14 mouse cellular contexts compared by ENCODE assay signal in genomic region chr1:185376390-185376789, GRCm38 (mm10). TPM values are rescaled to one million over a fixed set of nuclear protein-coding genes. Genes with fewer than 3 reads are reported as not detected.
DNase-seq lines count a peak whose midpoint lies in the region; TF ChIP-seq lines count a peak whose summit lies in the region.
"Had no signal": no experiment of that assay in that cellular context is flagged by ENCODE, and none has a peak within 500 bp of the region (broad histone marks: within the 10 kb centered on the region; RNA-seq: fewer than 3 reads in every experiment).

No protein-coding gene starts in this region.

- no peak for TF ChIP-seq CTCF in C2C12 (IDR thresholded peaks at IDR 0.05; ENCODE audit: control insufficient read depth, insufficient read depth, insufficient read length)

- peaks cover 77% of the 10 kb centered on the region for H3K36me3 ChIP-seq in C2C12 (ENCODE audit: control insufficient read depth, insufficient read depth)

- no peaks in the 10 kb centered on the region for H3K79me3 ChIP-seq in C2C12 (ENCODE audit: low read depth)

- H3K27me3 ChIP-seq in C2C12 (ENCODE audit: control insufficient read depth, insufficient read depth, insufficient read length): no peaks in the 10 kb centered on the region
- H3K27me3 ChIP-seq: neural tube, embryonic 15.5 days had no signal

- no peak overlapping the region for H3ac ChIP-seq in C2C12 (ENCODE audit: control insufficient read depth, insufficient read length, low read depth)

- no peak overlapping the region for H3K4me3 ChIP-seq in C2C12 (ENCODE audit: insufficient read depth, poor library complexity, severe bottlenecking)
- H3K4me3 ChIP-seq: neural tube, embryonic 15.5 days had no signal

- peak; percentile 31 for DNase-seq in layer of hippocampus, adult 11-12 months (ENCODE audit: low spot score)
- no peak for DNase-seq in layer of hippocampus, postnatal 36 days
- DNase-seq in brain, adult 2 months (ENCODE audit: low read depth, low spot score): peak; percentile 89
- peak; percentile 40 to 70 for DNase-seq in left cerebral cortex, postnatal 14 days (ENCODE audit: low spot score in 2 of 2)
- DNase-seq in ovary, postnatal 36 days (ENCODE audit: low spot score): no peak
- DNase-seq in retina, embryonic 14.5 days (ENCODE audit: low spot score): no peak
- DNase-seq in thymus, postnatal 4 days: no peak
- DNase-seq: adrenal gland, postnatal 10 days; forebrain, postnatal 0 days; heart, adult 18-20 months; right cerebral cortex, postnatal 4 days; thymus, postnatal 14 days had no signal

- H3K79me2 ChIP-seq in C2C12 (ENCODE audit: control insufficient read depth, insufficient read depth): peaks cover 17% of the 10 kb centered on the region

- intact Hi-C loops in left cerebral cortex, postnatal 14 days (cut with DNase I): no loop called here

TF ChIP-seq in C2C12, 6 proteins besides CTCF, POLR2A, EP300 and RAD21:
- peak; percentile 33 for TF ChIP-seq MAX (IDR thresholded peaks at IDR 0.05)
- no peak for TF ChIP-seq MYOG (IDR thresholded peaks at IDR 0.05; ENCODE audit: control insufficient read depth, extremely low read depth, insufficient read length)
- TF ChIP-seq FOSL1 (IDR thresholded peaks at IDR 0.05; ENCODE audit: insufficient read depth, low read length, poor library complexity, severe bottlenecking): peak; percentile 41
- peak; percentile 27 for TF ChIP-seq MYOD1 (IDR thresholded peaks at IDR 0.05; ENCODE audit: control insufficient read depth, insufficient read length, low read depth)
- TF ChIP-seq USF1 (IDR thresholded peaks at IDR 0.05; ENCODE audit: low read depth): peak; percentile 6
- no peak for TF ChIP-seq CEBPB (IDR thresholded peaks at IDR 0.05; ENCODE audit: low read depth)

RNA-seq across cellular contexts. Expression of gene Eprs, which starts 13.5 kb away (rescaled TPM):
- total RNA-seq in layer of hippocampus, postnatal 36 days (2021): 10 to 100 TPM; 69.1 to 70.7 TPM
- 44.2 TPM for polyA plus RNA-seq in C2C12 (2012; fragmentation: generic; extraction: Trizol)
- total RNA-seq in left cerebral cortex, postnatal 14 days (2021): 10 to 100 TPM; 77.4 to 81.2 TPM

RNA-seq across cellular contexts. Expression of gene Bpnt1, which starts 44.4 kb away (rescaled TPM):
- total RNA-seq in layer of hippocampus, postnatal 36 days (2021): 10 to 100 TPM; 74.8 to 76.2 TPM
- polyA plus RNA-seq in C2C12 (2012; fragmentation: generic; extraction: Trizol): 37.2 TPM
- total RNA-seq in left cerebral cortex, postnatal 14 days (2021): 10 to 100 TPM; 77.2 to 80.1 TPM

RNA-seq across cellular contexts. Expression of gene Iars2, which starts 47.2 kb away (rescaled TPM):
- 10 to 100 TPM; 31.7 to 31.9 TPM for total RNA-seq in layer of hippocampus, postnatal 36 days (2021)
- 18.4 TPM for polyA plus RNA-seq in C2C12 (2012; fragmentation: generic; extraction: Trizol)
- total RNA-seq in left cerebral cortex, postnatal 14 days (2021): 10 to 100 TPM; 32.8 to 33.2 TPM

Comparison
In these comparisons a context has a peak if more than half of its experiments do, and no peak if none do; other contexts are left out.
1. DNase-seq: peak in layer of hippocampus, adult 11-12 months (single experiment), brain, adult 2 months (single experiment) and left cerebral cortex, postnatal 14 days (2 of 2); none in layer of hippocampus, postnatal 36 days (0 of 2), ovary, postnatal 36 days (single experiment), retina, embryonic 14.5 days (single experiment) and thymus, postnatal 4 days (single experiment).